In the genomic region with DNA sequence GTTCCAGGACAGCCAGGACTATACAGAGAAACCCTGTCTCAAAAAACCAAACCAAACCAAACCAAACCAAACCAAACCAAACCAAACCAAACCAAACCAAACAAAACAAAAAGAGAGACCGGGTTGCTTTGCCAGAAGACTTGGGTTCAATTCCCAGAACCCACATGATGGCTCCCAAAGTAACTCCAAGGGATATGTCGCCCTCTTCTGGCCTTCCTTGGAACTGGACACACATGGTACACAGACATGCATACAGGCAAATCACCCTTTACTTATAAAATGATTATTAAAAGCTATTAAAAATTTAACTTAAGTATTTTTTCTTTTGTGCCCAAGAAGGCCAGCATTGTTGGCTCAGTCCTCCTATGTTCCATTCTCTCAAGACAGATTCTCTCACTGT, we compare ENCODE assay signal across 12 mouse cellular contexts. TPM values are rescaled to one million over a fixed set of nuclear protein-coding genes. Genes with fewer than 3 reads are reported as not detected.
DNase-seq lines count a peak whose midpoint lies in the region; ATAC-seq and TF ChIP-seq lines count a peak whose summit lies in the region.
"Had no signal": no experiment of that assay in that cellular context is flagged by ENCODE, and none has a peak within 500 bp of the region (broad histone marks: within the 10 kb centered on the region; RNA-seq: fewer than 3 reads in every experiment).

No protein-coding gene starts in this region.

- H3K9ac ChIP-seq in hindbrain, embryonic 11.5 days (ENCODE audit: low read depth, low read length): no peak overlapping the region
- no peak overlapping the region for H3K9ac ChIP-seq in hindbrain, embryonic 12.5 days
- H3K9ac ChIP-seq: forebrain, postnatal 0 days; intestine, embryonic 15.5 days; midbrain, embryonic 15.5 days had no signal

- H3K27me3 ChIP-seq in hindbrain, embryonic 11.5 days (ENCODE audit: control insufficient read depth, insufficient read depth, low read length): no peaks in the 10 kb centered on the region
- peaks cover 12% of the 10 kb centered on the region for H3K27me3 ChIP-seq in hindbrain, embryonic 12.5 days
- no peaks in the 10 kb centered on the region for H3K27me3 ChIP-seq in thymus, adult 2 months (ENCODE audit: control insufficient read depth, insufficient read depth, low read length)
- H3K27me3 ChIP-seq: midbrain, embryonic 15.5 days had no signal

- ATAC-seq in hindbrain, embryonic 11.5 days (ENCODE audit: low FRiP score): no peak
- no peak for ATAC-seq in hindbrain, embryonic 12.5 days (ENCODE audit: low FRiP score)
- ATAC-seq: forebrain, postnatal 0 days; intestine, embryonic 15.5 days; midbrain, embryonic 15.5 days had no signal

- H3K4me1 ChIP-seq in hindbrain, embryonic 11.5 days (replicated peaks; ENCODE audit: control insufficient read depth, insufficient read depth, low read length): no peaks in the 10 kb centered on the region
- no peaks in the 10 kb centered on the region for H3K4me1 ChIP-seq in hindbrain, embryonic 12.5 days
- peaks cover 6% of the 10 kb centered on the region for H3K4me1 ChIP-seq in thymus, adult 2 months (replicated peaks; ENCODE audit: control insufficient read depth, insufficient read depth, low read length)
- H3K4me1 ChIP-seq: intestine, embryonic 15.5 days; midbrain, embryonic 15.5 days had no signal

- DNase-seq in hindbrain, embryonic 11.5 days (ENCODE audit: low spot score): peak; percentile 15
- peak; percentile 28 for DNase-seq in thymus, adult 2 months
- no peak for DNase-seq in thymus, postnatal 0 days (ENCODE audit: low spot score)
- DNase-seq in kidney, postnatal 4 days: peak; percentile 16 to 25
- peak; percentile 53 for DNase-seq in thymus, postnatal 4 days
- DNase-seq in layer of hippocampus, adult 8-10 months (ENCODE audit: low spot score in 2 of 2): no peak
- DNase-seq in gastrocnemius, postnatal 25 days: no peak
- DNase-seq: forebrain, postnatal 0 days had no signal

- no peak overlapping the region for H3K27ac ChIP-seq in hindbrain, embryonic 11.5 days (ENCODE audit: low read depth, low read length)
- H3K27ac ChIP-seq in hindbrain, embryonic 12.5 days: no peak overlapping the region
- H3K27ac ChIP-seq in thymus, adult 2 months (ENCODE audit: control insufficient read depth, insufficient read depth, low read length): no peak overlapping the region
- H3K27ac ChIP-seq: embryonic facial prominence, embryonic 10.5 days; intestine, embryonic 15.5 days; midbrain, embryonic 15.5 days had no signal

- no peak overlapping the region for H3K4me2 ChIP-seq in hindbrain, embryonic 11.5 days (replicated peaks; ENCODE audit: low read depth, low read length)
- H3K4me2 ChIP-seq in hindbrain, embryonic 12.5 days (replicated peaks): no peak overlapping the region
- H3K4me2 ChIP-seq: intestine, embryonic 15.5 days; midbrain, embryonic 15.5 days had no signal

- TF ChIP-seq POLR2A in thymus, adult 2 months (IDR thresholded peaks at IDR 0.05; ENCODE audit: control insufficient read depth, extremely low read depth, insufficient read depth, low read length, poor library complexity): no peak

- no peak for TF ChIP-seq CTCF in thymus, adult 2 months (IDR thresholded peaks at IDR 0.05; ENCODE audit: borderline replicate concordance, control insufficient read depth, extremely low read depth, insufficient read depth, low read length, poor library complexity)

- H3K36me3 ChIP-seq in hindbrain, embryonic 11.5 days (ENCODE audit: control insufficient read depth, insufficient read depth, low read length): no peaks in the 10 kb centered on the region
- H3K36me3 ChIP-seq in hindbrain, embryonic 12.5 days: no peaks in the 10 kb centered on the region
- no peaks in the 10 kb centered on the region for H3K36me3 ChIP-seq in thymus, adult 2 months (ENCODE audit: control insufficient read depth, insufficient read depth, low read length)
- H3K36me3 ChIP-seq: embryonic facial prominence, embryonic 10.5 days; intestine, embryonic 15.5 days; midbrain, embryonic 15.5 days had no signal

- no peak overlapping the region for H3K4me3 ChIP-seq in hindbrain, embryonic 11.5 days (ENCODE audit: low read depth, low read length)
- H3K4me3 ChIP-seq in hindbrain, embryonic 12.5 days: no peak overlapping the region
- H3K4me3 ChIP-seq in thymus, adult 2 months (ENCODE audit: control insufficient read depth, insufficient read depth, low read length): no peak overlapping the region
- H3K4me3 ChIP-seq: embryonic facial prominence, embryonic 10.5 days; intestine, embryonic 15.5 days; midbrain, embryonic 15.5 days had no signal

- WGBS in hindbrain, embryonic 11.5 days: 69% methylated on average over 2 of the region's 2 CpGs
- 48% methylated on average over 2 of the region's 2 CpGs for WGBS in hindbrain, embryonic 12.5 days
- 84% methylated on average over 2 of the region's 2 CpGs for WGBS in thymus, adult 2 months

- H3K9me3 ChIP-seq in hindbrain, embryonic 11.5 days (ENCODE audit: control insufficient read depth, low read length): no peaks in the 10 kb centered on the region
- no peaks in the 10 kb centered on the region for H3K9me3 ChIP-seq in hindbrain, embryonic 12.5 days (replicated peaks)
- H3K9me3 ChIP-seq: embryonic facial prominence, embryonic 10.5 days; intestine, embryonic 15.5 days; midbrain, embryonic 15.5 days had no signal

RNA-seq across cellular contexts. Expression of gene Hnrnph2, which starts 13.3 kb away (rescaled TPM):
- 127 and 174 TPM in 2 replicates for polyA plus RNA-seq in hindbrain, embryonic 11.5 days (2014; fragmentation: Nextera tagmentation; extraction: Ambion mirVana)
- 177 and 186 TPM in 2 replicates for polyA plus RNA-seq in hindbrain, embryonic 12.5 days (2016; fragmentation: Nextera tagmentation; extraction: Ambion mirVana)
- 15.9 and 18.2 TPM in 2 replicates for polyA plus RNA-seq in thymus, adult 2 months (2012; rRNA removed)
- polyA plus RNA-seq in thymus, postnatal 0 days (2015; fragmentation: Nextera tagmentation; extraction: Ambion mirVana): 123 and 128 TPM in 2 replicates
- total RNA-seq in layer of hippocampus, adult 8-10 months (2022): 100 to 1,000 TPM; 149 to 162 (median 155) TPM
- total RNA-seq in gastrocnemius, postnatal 25 days (2021): 10 to 100 TPM; 47.6 to 49.5 TPM

RNA-seq across cellular contexts. Expression of gene Gla, which starts 13.4 kb away (rescaled TPM):
- polyA plus RNA-seq in hindbrain, embryonic 11.5 days (2014; fragmentation: Nextera tagmentation; extraction: Ambion mirVana): 3.0 and 5.0 TPM in 2 replicates
- polyA plus RNA-seq in hindbrain, embryonic 12.5 days (2016; fragmentation: Nextera tagmentation; extraction: Ambion mirVana): 3.7 and 4.8 TPM in 2 replicates
- polyA plus RNA-seq in thymus, adult 2 months (2012; rRNA removed): 2.0 TPM in 2 replicates
- polyA plus RNA-seq in thymus, postnatal 0 days (2015; fragmentation: Nextera tagmentation; extraction: Ambion mirVana): 4.9 and 7.1 TPM in 2 replicates
- total RNA-seq in layer of hippocampus, adult 8-10 months (2022): 10 to 100 TPM in 2 of 4 experiments, 1 to 10 TPM in 2; 8.5 to 12.2 (median 10.2) TPM
- total RNA-seq in gastrocnemius, postnatal 25 days (2021): 1 to 10 TPM; 1.4 to 2.1 TPM

RNA-seq across cellular contexts. Expression of gene Rpl36a, which starts 28.9 kb away (rescaled TPM):
- 279 and 285 TPM in 2 replicates for polyA plus RNA-seq in hindbrain, embryonic 11.5 days (2014; fragmentation: Nextera tagmentation; extraction: Ambion mirVana)
- 236 and 276 TPM in 2 replicates for polyA plus RNA-seq in hindbrain, embryonic 12.5 days (2016; fragmentation: Nextera tagmentation; extraction: Ambion mirVana)
- 157 and 177 TPM in 2 replicates for polyA plus RNA-seq in thymus, adult 2 months (2012; rRNA removed)
- 605 and 639 TPM in 2 replicates for polyA plus RNA-seq in thymus, postnatal 0 days (2015; fragmentation: Nextera tagmentation; extraction: Ambion mirVana)
- total RNA-seq in layer of hippocampus, adult 8-10 months (2022): 100 to 1,000 TPM in 3 of 4 experiments, 10 to 100 TPM in 1; 97.1 to 183 (median 148) TPM
- total RNA-seq in gastrocnemius, postnatal 25 days (2021): 100 to 1,000 TPM in 1 of 2 experiments, 10 to 100 TPM in 1; 87.8 to 120 TPM

RNA-seq across cellular contexts. Expression of gene Btk, which starts 30.9 kb away (rescaled TPM):
- 1.1 and 1.2 TPM in 2 replicates for polyA plus RNA-seq in hindbrain, embryonic 11.5 days (2014; fragmentation: Nextera tagmentation; extraction: Ambion mirVana)
- polyA plus RNA-seq in hindbrain, embryonic 12.5 days (2016; fragmentation: Nextera tagmentation; extraction: Ambion mirVana): 0.76 and 0.85 TPM in 2 replicates
- 1.4 and 1.5 TPM in 2 replicates for polyA plus RNA-seq in thymus, adult 2 months (2012; rRNA removed)
- polyA plus RNA-seq in thymus, postnatal 0 days (2015; fragmentation: Nextera tagmentation; extraction: Ambion mirVana): 3.5 and 4.1 TPM in 2 replicates
- total RNA-seq in layer of hippocampus, adult 8-10 months (2022): 1 to 10 TPM in 3 of 4 experiments, under 1 TPM in 1; 0.71 to 4.0 (median 2.8) TPM
- under 1 TPM; 0.59 to 0.67 TPM for total RNA-seq in gastrocnemius, postnatal 25 days (2021)

Comparison
In these comparisons a context has a peak if more than half of its experiments do, and no peak if none do; other contexts are left out.
1. DNase-seq: peak in hindbrain, embryonic 11.5 days (single experiment), thymus, adult 2 months (single experiment), kidney, postnatal 4 days (2 of 2) and thymus, postnatal 4 days (single experiment); none in thymus, postnatal 0 days (single experiment), layer of hippocampus, adult 8-10 months (0 of 2) and gastrocnemius, postnatal 25 days (single experiment).